Mouse (Mus musculus) liver, embryonic 14.5 days (tissue): ENCODE measurements around the gene Selenoi. TPM values are rescaled to one million over a fixed set of nuclear protein-coding genes. Genes with fewer than 3 reads are reported as not detected.

ENCODE experiments used
- ATAC-seq: fragments of 200-750 bp; cut with Nextera tagmentation; 2 replicates; pipeline ENCODE4 v1.8.0; 2017; ENCODE audit warnings: moderate number of reproducible peaks, mild to moderate bottlenecking, moderate library complexity; ENCODE audit not compliant: insufficient read depth
- DNase-seq, 3 experiments: peaks; one replicate each; pipeline ENCODE4 v3.0.0-alpha.2; 2012 to 2013; ENCODE audit warnings: low read depth in 3 of 3, low spot score in 3 of 3
- H3K27ac ChIP-seq: fragments of 300-500 bp; sonication (generic); 2 replicates; pipeline ENCODE4 v1.5.1; 2014; ENCODE audit warnings: moderate library complexity, mild to moderate bottlenecking, control low read depth, inconsistent platforms
- H3K27me3 ChIP-seq: fragments of 300-500 bp; sonication (generic); 2 replicates; pipeline ENCODE4 v1.6.1; 2014; ENCODE audit warnings: mild to moderate bottlenecking, low read length, moderate library complexity; ENCODE audit not compliant: control insufficient read depth, insufficient read depth
- H3K36me3 ChIP-seq: fragments of 300-500 bp; sonication (generic); replicated peaks from 2 replicates; pipeline ENCODE4 v1.6.1; 2014; ENCODE audit warnings: low read depth; ENCODE audit not compliant: control insufficient read depth, insufficient read depth
- H3K4me1 ChIP-seq, 2 experiments: fragments of 200-500 bp in 1 of 2; fragments of 300-500 bp in 1 of 2; sonication (generic) in 1 of 2; replicated peaks; 2 replicates each; pipeline ENCODE4 v1.6.1; 2012 to 2014; ENCODE audit warnings: antibody characterized with exemption in 1 of 2, inconsistent platforms in 1 of 2, low read length in 1 of 2; ENCODE audit not compliant: control insufficient read depth in 2 of 2, insufficient read depth in 2 of 2
- H3K4me2 ChIP-seq: fragments of 300-500 bp; sonication (generic); 2 replicates; pipeline ENCODE4 v1.6.1; 2014; ENCODE audit warnings: low read depth, mild to moderate bottlenecking, control low read depth, moderate library complexity
- H3K4me3 ChIP-seq, 2 experiments: fragments of 200-500 bp in 1 of 2; fragments of 300-500 bp in 1 of 2; sonication (generic) in 1 of 2; 2 replicates each; pipeline ENCODE4 v1.5.1; 2012 to 2014; ENCODE audit warnings: low read depth in 2 of 2, low read length in 2 of 2, mild to moderate bottlenecking in 2 of 2, control low read depth in 1 of 2, inconsistent platforms in 1 of 2, moderate library complexity in 1 of 2; ENCODE audit not compliant: insufficient read depth in 1 of 2
- H3K9ac ChIP-seq: fragments of 300-500 bp; sonication (generic); replicated peaks from 2 replicates; pipeline ENCODE4 v1.6.1; 2014; ENCODE audit warnings: mild to moderate bottlenecking, control low read depth, moderate library complexity
- H3K9me3 ChIP-seq: fragments of 300-500 bp; sonication (generic); 2 replicates; pipeline ENCODE4 v1.6.1; 2016; ENCODE audit warnings: low read length, mixed read lengths; ENCODE audit not compliant: control insufficient read depth
- CTCF ChIP-seq: IDR thresholded peaks from 2 replicates; pipeline ENCODE4 v1.5.1; 2016; ENCODE audit warnings: antibody characterized with exemption, low read depth, control low read depth
- EP300 ChIP-seq: IDR thresholded peaks from 2 replicates; pipeline ENCODE4 v1.6.1; 2016; ENCODE audit warnings: antibody characterized with exemption, low read depth
- WGBS: fragments of 180-500 bp; shearing (Covaris S2); extraction: QIAGEN DNeasy Blood & Tissue Kit; methylation state at CpG from one replicate; pipeline ENCODE4 v1.1.7; 2014; ENCODE audit not compliant: insufficient replicate concordance; 5-methylcytosine and 5-hydroxymethylcytosine counted together
- polyA plus RNA-seq, 2 experiments: library from polyadenylated mRNA; depleted of rRNA in 1 of 2; stranded (reverse) in 1 of 2; unstranded in 1 of 2; fragments of >200 nt; fragmentation: Nextera tagmentation in 1 of 2; extraction: Ambion mirVana in 1 of 2; gene quantifications; 2 replicates each; pipeline versions ENCODE4 v1.2.1 to v1.2.3; 2012 to 2014

Gene Selenoi
- polyA plus RNA-seq, 2 experiments, result 12.5 to 13.5 TPM

- H3K4me1 ChIP-seq, result peaks cover 21 to 24% of the 10 kb centered on the region in 2 experiments
- H3K4me3 ChIP-seq, result peak overlapping the region; percentile 69 to 82
- no peaks in the 10 kb centered on the region for H3K36me3 ChIP-seq
- H3K9ac ChIP-seq, result peak overlapping the region; percentile 77
- no peaks in the 10 kb centered on the region for H3K9me3 ChIP-seq
- TF ChIP-seq EP300, result no peak
- TF ChIP-seq CTCF, result no peak
- 40% methylated on average over 16 of the region's 16 CpGs for WGBS
- H3K27ac ChIP-seq, result peak overlapping the region; percentile 42
- H3K4me2 ChIP-seq, result peak overlapping the region; percentile 79
- ATAC-seq (no peak), DNase-seq (no peak)
- H3K27me3 ChIP-seq, result no peaks in the 10 kb centered on the region
Observed at GRCm38 (mm10) chr5:30231891-30232270, 500 bp upstream of the Selenoi start.

- Histone ChIP-seq H3K4me2 (peak overlapping the region; percentile 91), H3K4me1 (peaks cover 21 to 24% of the 10 kb centered on the region in 2 experiments), H3K9ac (peak overlapping the region; percentile 77), H3K36me3 (no peaks in the 10 kb centered on the region), H3K9me3 (no peaks in the 10 kb centered on the region), H3K27me3 (no peaks in the 10 kb centered on the region), H3K4me3 (peak overlapping the region; percentile 69 to 78), H3K27ac (peak overlapping the region; percentile 55)
- DNase-seq, result peak in 2 of 3 experiments; percentile 24 to 33
- TF ChIP-seq CTCF (no peak), EP300 (no peak)
- no peak for ATAC-seq
- WGBS, result 2% methylated on average over 15 of the region's 15 CpGs
Observed at GRCm38 (mm10) chr5:30233042-30233441, 661 bp downstream of the Selenoi start.

GRCm38 (mm10) chr5:30233979-30234378, 1.6 kb downstream of the Selenoi start:
- H3K4me2 ChIP-seq, result peak overlapping the region; percentile 91
- peak overlapping the region; percentile 77 for H3K9ac ChIP-seq
- peak overlapping the region; percentile 44 to 69 for H3K4me3 ChIP-seq
- H3K9me3 ChIP-seq, result no peaks in the 10 kb centered on the region
- WGBS, result 5% methylated on average over 8 of the region's 8 CpGs
- DNase-seq, result peak in 2 of 3 experiments; percentile 25 to 42
- H3K36me3 ChIP-seq, result no peaks in the 10 kb centered on the region; the same call in 1 of the 2 replicates
- H3K4me1 ChIP-seq, result peaks cover 21 to 24% of the 10 kb centered on the region in 2 experiments
- H3K27me3 ChIP-seq, result no peaks in the 10 kb centered on the region
- no peak for ATAC-seq
- H3K27ac ChIP-seq, result peak overlapping the region; percentile 55
- no peak for TF ChIP-seq EP300
- no peak for TF ChIP-seq CTCF

- no peaks in the 10 kb centered on the region for H3K9me3 ChIP-seq
- H3K4me2 ChIP-seq, result peak overlapping the region; percentile 18; the same call in 1 of the 2 replicates
- no peak for DNase-seq
- H3K27ac ChIP-seq, result no peak overlapping the region
- no peaks in the 10 kb centered on the region for H3K27me3 ChIP-seq
- 72% methylated on average over 2 of the region's 2 CpGs for WGBS
- no peak overlapping the region for H3K4me3 ChIP-seq
- no peak for ATAC-seq
- no peaks in the 10 kb centered on the region; the same call in 1 of the 2 replicates for H3K36me3 ChIP-seq
- peaks cover 27 to 29% of the 10 kb centered on the region in 2 experiments for H3K4me1 ChIP-seq
- H3K9ac ChIP-seq, result no peak overlapping the region
- no peak for TF ChIP-seq EP300
- TF ChIP-seq CTCF, result no peak
Observed at GRCm38 (mm10) chr5:30235641-30236126, 3.3 kb downstream of the Selenoi start.

GRCm38 (mm10) chr5:30238533-30238932, 6.2 kb downstream of the Selenoi start:
- H3K9ac ChIP-seq, result no peak overlapping the region
- no peaks in the 10 kb centered on the region; the same call in 1 of the 2 replicates for H3K36me3 ChIP-seq
- H3K9me3 ChIP-seq, result no peaks in the 10 kb centered on the region
- no peak overlapping the region for H3K4me3 ChIP-seq
- DNase-seq, result no peak
- TF ChIP-seq EP300 (no peak), CTCF (no peak)
- no peaks in the 10 kb centered on the region for H3K27me3 ChIP-seq
- H3K27ac ChIP-seq, result no peak overlapping the region
- peaks cover 28 to 30% of the 10 kb centered on the region in 2 experiments for H3K4me1 ChIP-seq
- ATAC-seq, result no peak
- no peak overlapping the region for H3K4me2 ChIP-seq
- WGBS, result 85% methylated on average over 5 of the region's 5 CpGs
